Mouse (Mus musculus): ENCODE measurements around the gene Fndc8.
"Not testable (repeated sequence)": the region's sequence is repeated elsewhere in the genome, so short reads cannot be mapped to it uniquely, and the experiment has no call there.

The Fndc8 gene

GRCm38 (mm10) chr11:82914711-82915352 is 22.9 kb downstream of the Fndc8 start:
- DNase-seq: peak; percentile 82

DNA sequence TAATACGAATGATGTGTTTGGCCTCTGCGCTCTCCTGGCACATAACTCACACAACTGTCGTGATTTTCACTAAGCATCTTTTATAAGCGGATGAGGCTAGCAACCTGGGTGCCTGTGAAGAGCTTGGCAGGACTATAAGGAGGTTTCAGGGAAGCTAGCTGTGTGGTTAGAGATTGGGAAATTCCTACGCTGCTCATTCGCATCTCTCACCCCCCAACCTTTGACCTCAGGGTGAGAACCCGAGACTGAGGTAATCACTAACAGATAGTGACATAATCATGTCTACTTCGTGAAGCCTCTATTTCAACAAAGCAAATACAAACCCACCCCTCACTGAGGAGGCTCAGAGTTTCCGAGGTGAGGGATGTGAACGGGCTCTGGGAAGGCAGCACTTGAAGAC is 28.8 kb downstream of the Fndc8 start:
- DNase-seq: no peak

DNA sequence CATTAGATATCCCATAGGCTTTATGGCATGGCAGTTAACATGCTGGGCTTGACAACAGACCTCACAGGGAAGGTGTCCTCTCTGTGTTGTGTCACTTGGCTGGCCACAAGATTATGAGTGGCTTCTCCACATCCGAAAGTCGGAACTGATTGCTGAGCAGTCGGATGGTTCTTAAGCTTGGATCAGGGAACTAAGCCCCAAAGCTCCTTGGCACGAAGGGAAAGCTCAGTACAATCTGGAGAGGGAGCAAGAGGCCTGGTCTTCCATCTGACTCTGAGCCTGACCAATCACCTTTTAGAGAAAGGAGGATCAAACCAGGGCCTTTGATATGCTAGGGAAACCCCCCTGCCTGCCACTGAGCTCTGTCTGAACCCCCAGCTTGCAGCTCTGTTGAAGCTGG is 29.8 kb downstream of the Fndc8 start:
- DNase-seq: no peak

DNA sequence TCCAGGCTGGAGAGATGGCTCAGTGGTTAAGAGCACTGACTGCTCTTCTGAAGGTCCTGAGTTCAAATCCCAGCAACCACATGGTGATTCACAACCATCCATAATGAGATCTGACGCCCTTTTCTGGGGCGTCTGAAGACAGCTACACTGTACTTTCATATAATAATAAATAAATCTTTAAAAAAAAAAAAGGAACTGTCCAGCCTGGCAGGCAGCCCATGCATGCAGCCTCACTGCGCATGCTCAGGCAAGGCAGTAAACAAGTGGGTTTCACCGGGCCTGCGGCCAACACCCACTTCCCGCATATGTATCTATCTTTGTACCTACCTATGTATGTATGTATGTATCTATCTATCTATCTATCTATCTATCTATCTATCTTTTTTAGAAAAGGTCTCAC is 32.0 kb downstream of the Fndc8 start:
- not testable (repeated sequence) for DNase-seq

GRCm38 (mm10) chr11:82928897-82929632 is 37.1 kb downstream of the Fndc8 start:
- DNase-seq: no peak

DNA sequence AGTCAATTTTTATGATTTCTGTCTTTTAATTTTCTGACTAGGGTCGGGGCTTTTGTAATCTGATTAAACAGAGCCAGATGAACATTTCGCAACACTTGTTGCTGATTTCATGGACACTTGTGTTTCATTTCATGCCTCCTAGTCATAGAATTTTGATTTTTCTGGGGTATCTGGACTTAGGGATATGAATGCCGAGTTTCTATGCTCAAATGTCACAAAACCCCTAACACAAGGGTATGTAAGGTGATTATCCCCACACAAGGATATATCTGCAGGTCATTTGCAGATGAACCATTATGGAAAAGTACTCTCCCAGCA is 37.7 kb downstream of the Fndc8 start:
- no peak for DNase-seq

DNA sequence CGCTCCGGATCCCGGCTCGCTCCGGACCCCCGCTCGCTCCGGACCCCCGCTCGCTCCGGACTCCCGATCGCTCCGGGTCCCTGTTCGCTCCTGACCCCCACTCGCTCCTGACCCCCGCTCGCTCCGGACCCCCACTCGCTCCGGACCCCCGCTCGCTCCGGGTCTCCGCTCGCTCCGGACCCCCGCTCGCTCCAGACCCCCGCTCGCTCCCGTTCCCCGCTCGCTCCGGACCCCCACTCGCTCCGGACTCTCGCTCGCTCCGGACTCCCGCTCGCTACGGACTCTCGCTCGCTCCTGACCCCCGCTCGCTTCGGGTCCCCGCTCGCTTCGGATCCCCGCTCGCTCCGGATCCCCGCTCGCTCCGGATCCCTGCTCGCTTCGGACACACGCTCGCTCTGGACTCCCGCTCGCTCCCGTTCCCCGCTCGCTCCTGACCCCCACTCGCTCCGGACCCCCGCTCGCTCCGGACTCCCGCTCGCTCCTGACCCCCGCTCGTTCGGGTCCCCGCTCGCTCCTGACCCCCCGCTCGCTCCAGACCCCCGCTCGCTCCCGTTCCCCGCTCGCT is 38.5 kb downstream of the Fndc8 start:
- DNase-seq: not testable (repeated sequence)

DNA sequence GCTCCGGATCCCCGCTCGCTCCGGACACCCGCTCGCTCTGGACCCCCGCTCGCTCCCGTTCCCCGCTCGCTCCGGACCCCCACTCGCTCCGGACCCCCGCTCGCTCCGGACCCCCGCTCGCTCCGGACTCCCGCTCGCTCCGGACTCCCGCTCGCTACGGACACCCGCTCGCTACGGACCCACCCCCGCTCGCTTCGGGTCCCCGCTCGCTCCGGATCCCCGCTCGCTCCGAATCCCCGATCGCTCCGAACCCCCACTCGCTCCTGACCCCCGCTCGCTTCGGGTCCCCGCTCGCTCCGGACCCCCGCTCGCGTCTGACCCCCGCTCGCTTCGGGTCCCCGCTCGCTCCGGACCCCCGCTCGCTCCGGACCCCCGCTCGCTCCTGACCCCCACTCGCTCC is 39.2 kb downstream of the Fndc8 start:
- not testable (repeated sequence) for DNase-seq

- not testable (repeated sequence) for DNase-seq
Observed at GRCm38 (mm10) chr11:82931671-82932450, 39.9 kb downstream of the Fndc8 start.

DNA sequence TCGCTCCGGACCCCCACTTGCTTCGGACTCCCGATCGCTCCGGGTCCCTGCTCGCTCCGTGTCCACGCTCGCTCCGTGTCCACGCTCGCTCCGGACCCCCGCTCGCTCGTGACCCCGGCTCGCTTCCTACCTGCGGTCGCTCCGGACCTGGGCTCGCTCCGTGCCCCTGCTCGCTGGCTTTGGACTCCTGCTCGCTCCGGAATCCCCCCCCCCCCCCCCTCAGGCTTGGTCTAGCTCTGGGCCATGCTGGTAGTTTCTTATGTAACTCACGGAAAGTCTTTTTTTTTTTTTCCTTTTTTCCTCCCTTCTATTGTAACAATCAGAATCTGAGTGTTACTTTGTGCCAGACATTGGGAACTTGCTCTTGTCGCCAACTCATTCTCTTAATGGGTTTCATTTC is 41.3 kb downstream of the Fndc8 start:
- no peak for DNase-seq

- no peak for DNase-seq
Observed at GRCm38 (mm10) chr11:82943336-82943735, 51.4 kb downstream of the Fndc8 start.

DNA sequence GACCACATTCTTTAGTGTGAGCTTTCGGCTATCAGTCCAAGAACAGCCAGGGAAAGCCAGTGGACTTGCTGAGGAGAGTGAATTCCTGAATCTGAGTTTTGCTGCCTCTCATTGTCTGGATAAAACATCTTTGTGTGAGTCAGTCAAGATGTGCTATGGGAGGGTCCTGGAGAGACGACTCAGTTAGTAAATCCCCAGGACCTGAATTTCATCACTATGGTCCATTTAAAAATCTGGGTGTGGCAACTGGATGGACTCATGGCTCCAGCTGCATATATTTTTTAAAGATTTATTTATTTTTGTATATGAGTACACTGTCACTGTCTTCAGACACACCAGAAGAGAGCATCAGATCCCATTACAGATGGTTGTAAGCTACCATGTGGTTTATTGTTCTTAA is 53.7 kb downstream of the Fndc8 start:
- no peak for DNase-seq

DNA sequence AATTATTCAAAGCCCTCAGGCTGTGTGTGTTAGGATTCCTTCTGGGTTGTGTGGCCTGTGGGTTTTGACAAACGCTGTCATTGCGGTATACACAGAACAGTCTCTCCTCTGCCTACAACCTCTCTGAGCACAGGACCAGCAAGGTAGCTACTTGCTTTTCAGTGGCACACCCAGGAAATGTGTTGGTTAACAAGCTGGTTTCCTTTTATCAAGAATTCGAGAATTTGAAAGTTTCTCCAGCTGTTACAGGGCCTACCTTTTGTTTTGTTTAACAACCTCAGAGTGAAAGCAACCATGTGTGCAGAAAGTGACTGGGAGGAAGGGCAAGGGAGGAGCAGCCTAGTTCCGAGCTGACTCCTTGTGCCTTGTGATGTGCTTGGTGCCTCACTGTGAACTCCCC is 55.5 kb downstream of the Fndc8 start:
- DNase-seq: no peak

DNA sequence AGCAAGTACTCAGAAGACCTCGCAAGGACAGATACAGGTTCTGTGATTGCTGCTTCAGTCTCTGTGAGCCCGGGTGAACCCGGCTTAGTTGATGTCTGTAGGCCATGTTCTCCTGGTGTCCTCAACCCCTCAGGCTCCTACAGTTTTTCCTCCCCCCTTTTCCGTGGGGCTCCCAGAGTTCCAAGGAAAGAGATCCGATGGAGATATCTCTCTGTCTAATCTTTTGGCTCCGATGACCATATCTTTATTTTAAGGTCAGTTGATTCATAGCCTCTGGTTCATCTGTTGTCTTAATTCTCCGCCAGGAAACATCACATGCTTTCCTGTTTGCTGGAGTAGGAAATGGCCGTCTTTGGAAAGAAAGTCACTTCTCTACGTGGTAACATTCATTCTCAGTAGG is 57.1 kb downstream of the Fndc8 start:
- peak; percentile 74 for DNase-seq
